Mouse (Mus musculus) limb, embryonic 10.5 days (tissue): ENCODE results near the gene Gjb4. TPM values are rescaled to one million over a fixed set of nuclear protein-coding genes. Genes with fewer than 3 reads are reported as not detected.

Experiments
- DNase-seq: peaks from one replicate; pipeline ENCODE4 v3.0.0-alpha.2; 2017; ENCODE audit warnings: low spot score
- H3K27ac ChIP-seq: fragments of 300-500 bp; sonication (generic); 2 replicates; pipeline ENCODE4 v1.5.1; 2016; ENCODE audit warnings: mild to moderate bottlenecking
- H3K27me3 ChIP-seq: fragments of 300-500 bp; sonication (generic); 2 replicates; pipeline ENCODE4 v1.6.1; 2016; ENCODE audit warnings: low read depth, mild to moderate bottlenecking; ENCODE audit not compliant: poor library complexity, severe bottlenecking
- H3K36me3 ChIP-seq: fragments of 300-500 bp; sonication (generic); 2 replicates; pipeline ENCODE4 v1.6.1; 2016; ENCODE audit warnings: mild to moderate bottlenecking, moderate library complexity
- H3K4me1 ChIP-seq: fragments of 300-500 bp; sonication (generic); 2 replicates; pipeline ENCODE4 v1.6.1; 2016
- H3K4me3 ChIP-seq: fragments of 300-500 bp; sonication (generic); 2 replicates; pipeline ENCODE4 v1.5.1; 2016; ENCODE audit warnings: mild to moderate bottlenecking, moderate library complexity
- H3K9me3 ChIP-seq: fragments of 300-500 bp; sonication (generic); replicated peaks from 2 replicates; pipeline ENCODE4 v1.6.1; 2016; ENCODE audit warnings: mild to moderate bottlenecking
- WGBS: fragments of 180-500 bp; shearing (Covaris S2); methylation state at CpG from one replicate; pipeline ENCODE4 v1.1.7; 2016; 5-methylcytosine and 5-hydroxymethylcytosine counted together
- polyA plus RNA-seq: library from polyadenylated mRNA; unstranded; fragments of >200 nt; fragmentation: Nextera tagmentation; extraction: Ambion mirVana; gene quantifications from 2 replicates; pipeline ENCODE4 v1.2.1, GENCODE M21; 2016

Gjb4 gene
- polyA plus RNA-seq, 1 experiment from 2014 or later, result not detected

GRCm38 (mm10) chr4:127368379-127368973 is 14.6 kb upstream of the Gjb4 start:
- Histone ChIP-seq H3K9me3 (no peaks in the 10 kb centered on the region), H3K36me3 (no peaks in the 10 kb centered on the region), H3K27me3 (peaks cover 13% of the 10 kb centered on the region; the same call in 1 of the 2 replicates), H3K4me3 (no peak overlapping the region), H3K27ac (no peak overlapping the region), H3K4me1 (peaks cover 30% of the 10 kb centered on the region)
- WGBS, result 35% methylated on average over 13 of the region's 13 CpGs
- peak; percentile 87 for DNase-seq

GRCm38 (mm10) chr4:127365834-127366233 is 12.0 kb upstream of the Gjb4 start:
- peak overlapping the region; percentile 39; the same call in 1 of the 2 replicates for H3K27ac ChIP-seq
- 8% methylated on average over 4 of the region's 4 CpGs for WGBS

GRCm38 (mm10) chr4:127365433-127365832 is 11.6 kb upstream of the Gjb4 start:
- Histone ChIP-seq H3K9me3 (no peaks in the 10 kb centered on the region), H3K4me3 (no peak overlapping the region), H3K27ac (peak overlapping the region; percentile 39; the same call in 1 of the 2 replicates), H3K27me3 (peaks cover 13% of the 10 kb centered on the region; the same call in 1 of the 2 replicates), H3K4me1 (peaks cover 30% of the 10 kb centered on the region), H3K36me3 (no peaks in the 10 kb centered on the region)
- 21% methylated on average over 5 of the region's 5 CpGs for WGBS
- DNase-seq, result no peak

More at GRCm38 (mm10) chr4:127365834-127366233, 12.0 kb upstream of the Gjb4 start:
- H3K27me3 ChIP-seq, result peaks cover 13% of the 10 kb centered on the region; the same call in 1 of the 2 replicates
- DNase-seq, result no peak
- no peaks in the 10 kb centered on the region for H3K9me3 ChIP-seq
- no peaks in the 10 kb centered on the region for H3K36me3 ChIP-seq
- H3K4me1 ChIP-seq, result peaks cover 30% of the 10 kb centered on the region
- no peak overlapping the region for H3K4me3 ChIP-seq

- Histone ChIP-seq H3K36me3 (no peaks in the 10 kb centered on the region), H3K9me3 (no peaks in the 10 kb centered on the region), H3K4me1 (peaks cover 38% of the 10 kb centered on the region), H3K4me3 (no peak overlapping the region), H3K27ac (no peak overlapping the region; the same call in 1 of the 2 replicates), H3K27me3 (peaks cover 17% of the 10 kb centered on the region)
- WGBS, result 67% methylated on average over 6 of the region's 6 CpGs
- DNase-seq, result no peak
Observed at GRCm38 (mm10) chr4:127364431-127364830, 10.6 kb upstream of the Gjb4 start.

GRCm38 (mm10) chr4:127363331-127363730 is 9.4 kb upstream of the Gjb4 start:
- no peak for DNase-seq
- no peaks in the 10 kb centered on the region for H3K36me3 ChIP-seq
- H3K4me3 ChIP-seq, result no peak overlapping the region
- H3K9me3 ChIP-seq, result no peaks in the 10 kb centered on the region
- H3K27me3 ChIP-seq, result peaks cover 19% of the 10 kb centered on the region
- H3K27ac ChIP-seq, result no peak overlapping the region
- peaks cover 39% of the 10 kb centered on the region for H3K4me1 ChIP-seq
- 66% methylated on average over 4 of the region's 4 CpGs for WGBS

- peaks cover 44% of the 10 kb centered on the region for H3K4me1 ChIP-seq
- H3K36me3 ChIP-seq, result no peaks in the 10 kb centered on the region
- no peak for DNase-seq
- H3K27ac ChIP-seq, result no peak overlapping the region
- no peaks in the 10 kb centered on the region for H3K9me3 ChIP-seq
- peaks cover 24% of the 10 kb centered on the region for H3K27me3 ChIP-seq
- WGBS, result 85% methylated on average over 3 of the region's 3 CpGs
- H3K4me3 ChIP-seq, result no peak overlapping the region
Observed at GRCm38 (mm10) chr4:127362520-127362919, 8.6 kb upstream of the Gjb4 start.

- peaks cover 38% of the 10 kb centered on the region for H3K4me1 ChIP-seq
- H3K27me3 ChIP-seq, result peaks cover 30% of the 10 kb centered on the region
- 20% methylated on average over 5 of the region's 5 CpGs for WGBS
- H3K27ac ChIP-seq, result peak within 1 kb of the TSS; percentile 2; the same call in 1 of the 2 replicates
- H3K9me3 ChIP-seq, result no peaks in the 10 kb centered on the region
- no peaks in the 10 kb centered on the region for H3K36me3 ChIP-seq
- DNase-seq, result no peak
- no peak within 1 kb of the TSS for H3K4me3 ChIP-seq
Observed at GRCm38 (mm10) chr4:127358018-127358417, 4.1 kb upstream of the Gjb4 start, which contains the start of gene Gjb5. Gene Gjb5, minus strand, starts transcription at chr4:127358181.

GRCm38 (mm10) chr4:127354506-127355485 is 915 bp upstream of the Gjb4 start:
- H3K27me3 ChIP-seq, result peaks cover 26% of the 10 kb centered on the region
- no peaks in the 10 kb centered on the region for H3K36me3 ChIP-seq
- no peak overlapping the region for H3K4me3 ChIP-seq
- H3K4me1 ChIP-seq, result peaks cover 34% of the 10 kb centered on the region
- no peak for DNase-seq
- 68% methylated on average over 15 of the region's 15 CpGs for WGBS
- no peak overlapping the region for H3K27ac ChIP-seq
- no peaks in the 10 kb centered on the region for H3K9me3 ChIP-seq

GRCm38 (mm10) chr4:127352594-127352993 is 1.3 kb downstream of the Gjb4 start:
- 71% methylated on average over 1 of the region's 1 CpGs for WGBS
- Histone ChIP-seq H3K4me3 (no peak overlapping the region), H3K9me3 (no peaks in the 10 kb centered on the region), H3K36me3 (no peaks in the 10 kb centered on the region), H3K27ac (no peak overlapping the region), H3K4me1 (peaks cover 18% of the 10 kb centered on the region), H3K27me3 (0 out of 2 replicates have a peak, but pooled peaks cover 6% of the 10 kb centered on the region)
- DNase-seq, result no peak

GRCm38 (mm10) chr4:127349560-127350300 is 4.2 kb downstream of the Gjb4 start:
- no peaks in the 10 kb centered on the region for H3K27me3 ChIP-seq
- H3K27ac ChIP-seq, result no peak overlapping the region
- no peaks in the 10 kb centered on the region for H3K36me3 ChIP-seq
- H3K4me3 ChIP-seq, result no peak overlapping the region
- whole genome bisulfite sequencing, result 72% methylated on average over 4 of the region's 4 CpGs
- no peak for DNase-seq
- peaks cover 10% of the 10 kb centered on the region for H3K4me1 ChIP-seq
- H3K9me3 ChIP-seq, result no peaks in the 10 kb centered on the region

- DNase-seq, result no peak
- Histone ChIP-seq H3K27me3 (no peaks in the 10 kb centered on the region), H3K27ac (no peak overlapping the region), H3K4me1 (no peaks in the 10 kb centered on the region), H3K4me3 (no peak overlapping the region), H3K9me3 (no peaks in the 10 kb centered on the region), H3K36me3 (no peaks in the 10 kb centered on the region)
- WGBS, result 88% methylated on average over 5 of the region's 5 CpGs
Observed at GRCm38 (mm10) chr4:127345000-127345399, 8.9 kb downstream of the Gjb4 start.

- 40% methylated on average over 6 of the region's 6 CpGs for WGBS
- no peaks in the 10 kb centered on the region for H3K27me3 ChIP-seq
- no peaks in the 10 kb centered on the region for H3K4me1 ChIP-seq
- H3K27ac ChIP-seq, result no peak overlapping the region
- DNase-seq, result no peak
- no peaks in the 10 kb centered on the region for H3K9me3 ChIP-seq
- H3K4me3 ChIP-seq, result no peak overlapping the region
- H3K36me3 ChIP-seq, result no peaks in the 10 kb centered on the region
Observed at GRCm38 (mm10) chr4:127341372-127341771, 12.5 kb downstream of the Gjb4 start.
